Mouse (Mus musculus) layer of hippocampus, postnatal 36 days (tissue): ENCODE data around the gene Tacc2. TPM values are rescaled to one million over a fixed set of nuclear protein-coding genes. Genes with fewer than 3 reads are reported as not detected.
"Not testable (repeated sequence)": the region's sequence is repeated elsewhere in the genome, so short reads cannot be mapped to it uniquely, and the experiment has no call there.

ENCODE experiments used
- DNase-seq, 2 experiments: peaks; one replicate each; pipeline ENCODE4 v3.0.0; 2022
- total RNA-seq, 2 experiments: library from RNA; stranded (reverse); gene quantifications; 2 replicates each; pipeline ENCODE4 v1.2.3; 2021

Tacc2 gene
- total RNA-seq, 2 experiments from 2014 or later: 73.1 to 82.4 TPM

- DNase-seq: no peak
Measured at GRCm38 (mm10) chr7:130572821-130573220, 4.4 kb upstream of the Tacc2 start, which contains the start of gene Nsmce4a. Gene Nsmce4a (minus strand): TSS chr7:130573118.

- DNase-seq: no peak
Measured at GRCm38 (mm10) chr7:130573746-130574145, 3.5 kb upstream of the Tacc2 start.

GRCm38 (mm10) chr7:130574211-130574991, 2.8 kb upstream of the Tacc2 start:
- no peak for DNase-seq

GRCm38 (mm10) chr7:130576981-130577380, 257 bp upstream of the Tacc2 start:
- no peak for DNase-seq

- DNase-seq: no peak
Measured at GRCm38 (mm10) chr7:130578066-130578465, 828 bp downstream of the Tacc2 start.

GRCm38 (mm10) chr7:130578607-130579006, 1.4 kb downstream of the Tacc2 start:
- DNase-seq: no peak

GRCm38 (mm10) chr7:130586521-130587072, 9.4 kb downstream of the Tacc2 start:
- DNase-seq: no peak

GRCm38 (mm10) chr7:130590081-130590828, 13.0 kb downstream of the Tacc2 start:
- peak; percentile 41 to 47 for DNase-seq

- DNase-seq: no peak
Measured at GRCm38 (mm10) chr7:130590845-130591437, 13.7 kb downstream of the Tacc2 start.

- not testable (repeated sequence) for DNase-seq
Measured at GRCm38 (mm10) chr7:130592975-130593374, 15.7 kb downstream of the Tacc2 start.

- DNase-seq: not testable (repeated sequence)
Measured at GRCm38 (mm10) chr7:130593375-130594239, 16.4 kb downstream of the Tacc2 start.

- DNase-seq: not testable (repeated sequence)
Measured at GRCm38 (mm10) chr7:130596079-130596855, 19.0 kb downstream of the Tacc2 start.

- DNase-seq: no peak
Measured at GRCm38 (mm10) chr7:130597546-130597945, 20.3 kb downstream of the Tacc2 start.

GRCm38 (mm10) chr7:130600074-130600473, 22.8 kb downstream of the Tacc2 start:
- no peak for DNase-seq

- DNase-seq: no peak
Measured at GRCm38 (mm10) chr7:130600546-130600945, 23.3 kb downstream of the Tacc2 start.

- no peak for DNase-seq
Measured at GRCm38 (mm10) chr7:130602804-130603203, 25.6 kb downstream of the Tacc2 start.

- DNase-seq: peak; percentile 43 to 49
Measured at GRCm38 (mm10) chr7:130603556-130603955, 26.3 kb downstream of the Tacc2 start.

GRCm38 (mm10) chr7:130604390-130604789, 27.2 kb downstream of the Tacc2 start:
- no peak for DNase-seq

GRCm38 (mm10) chr7:130605111-130605510, 27.9 kb downstream of the Tacc2 start:
- no peak for DNase-seq

GRCm38 (mm10) chr7:130606958-130607357, 29.7 kb downstream of the Tacc2 start:
- DNase-seq: no peak

GRCm38 (mm10) chr7:130613973-130614372, 36.7 kb downstream of the Tacc2 start:
- DNase-seq: no peak
